In the genomic region with DNA sequence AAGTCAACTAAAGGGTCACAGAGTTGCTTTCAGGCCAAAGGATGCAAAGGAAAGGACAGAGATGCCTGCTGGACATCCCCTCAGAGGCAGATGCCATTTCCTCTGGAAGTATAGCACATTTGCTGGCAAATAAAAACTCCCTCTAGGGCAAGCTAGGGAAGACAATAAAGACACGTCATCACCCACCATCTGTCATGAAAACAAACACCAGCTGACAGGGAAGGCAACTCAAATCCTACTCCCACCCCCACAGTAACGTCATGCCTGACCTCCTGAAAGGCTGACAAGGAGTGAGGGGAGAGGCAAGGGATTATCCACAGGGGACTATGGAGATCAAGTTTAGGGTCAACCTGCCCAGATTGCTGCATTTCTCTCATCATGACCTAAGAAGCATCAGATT, we compare ENCODE assay signal across 15 mouse cellular contexts. TPM values are rescaled to one million over a fixed set of nuclear protein-coding genes. Genes with fewer than 3 reads are reported as not detected.
DNase-seq lines count a peak whose midpoint lies in the region; ATAC-seq lines count a peak whose summit lies in the region.
"Had no signal": no experiment of that assay in that cellular context is flagged by ENCODE, and none has a peak within 500 bp of the region (broad histone marks: within the 10 kb centered on the region; RNA-seq: fewer than 3 reads in every experiment).

No protein-coding gene starts in this region.

- H3K4me2 ChIP-seq in hindbrain, embryonic 11.5 days (replicated peaks; ENCODE audit: low read depth, low read length): no peak overlapping the region
- H3K4me2 ChIP-seq in midbrain, embryonic 12.5 days (replicated peaks): no peak overlapping the region
- H3K4me2 ChIP-seq: stomach, embryonic 15.5 days had no signal

- peak; percentile 23 to 25 for DNase-seq in cerebellum, adult 18-20 months
- no peak for DNase-seq in cerebellum, postnatal 14 days
- DNase-seq in cerebellum, postnatal 25 days: peak; percentile 14 to 35
- peak; percentile 60 for DNase-seq in hindbrain, embryonic 11.5 days (ENCODE audit: low spot score)
- DNase-seq in adrenal gland, postnatal 36 days: no peak
- no peak for DNase-seq in adrenal gland, adult 18-20 months (ENCODE audit: low spot score in 2 of 2)
- DNase-seq: adrenal gland, postnatal 14 days; heart, adult 18-20 months; liver, postnatal 0 days; right cerebral cortex, postnatal 14 days had no signal

- peak; percentile 91 for ATAC-seq in hindbrain, embryonic 11.5 days (ENCODE audit: low FRiP score)
- ATAC-seq in midbrain, embryonic 12.5 days (ENCODE audit: low FRiP score, low read depth): peak; percentile 90
- no peak for ATAC-seq in erythroblast, adult 5-6 weeks (replicated peaks; ENCODE audit: low FRiP score, poor library complexity, severe bottlenecking)
- ATAC-seq: liver, postnatal 0 days had no signal

- H3K27me3 ChIP-seq in hindbrain, embryonic 11.5 days (ENCODE audit: control insufficient read depth, insufficient read depth, low read length): no peaks in the 10 kb centered on the region
- no peaks in the 10 kb centered on the region for H3K27me3 ChIP-seq in midbrain, embryonic 12.5 days
- H3K27me3 ChIP-seq: stomach, embryonic 15.5 days had no signal

- no peak overlapping the region for H3K27ac ChIP-seq in hindbrain, embryonic 11.5 days (ENCODE audit: low read depth, low read length)
- no peak overlapping the region for H3K27ac ChIP-seq in midbrain, embryonic 12.5 days (replicated peaks)
- H3K27ac ChIP-seq: stomach, embryonic 15.5 days had no signal

- no peaks in the 10 kb centered on the region for H3K36me3 ChIP-seq in hindbrain, embryonic 11.5 days (ENCODE audit: control insufficient read depth, insufficient read depth, low read length)
- no peaks in the 10 kb centered on the region for H3K36me3 ChIP-seq in midbrain, embryonic 12.5 days
- H3K36me3 ChIP-seq: stomach, embryonic 15.5 days had no signal

- H3K9ac ChIP-seq in hindbrain, embryonic 11.5 days (ENCODE audit: low read depth, low read length): no peak overlapping the region
- no peak overlapping the region for H3K9ac ChIP-seq in midbrain, embryonic 12.5 days (replicated peaks)
- H3K9ac ChIP-seq: liver, postnatal 0 days; stomach, embryonic 15.5 days had no signal

- no peaks in the 10 kb centered on the region for H3K4me1 ChIP-seq in hindbrain, embryonic 11.5 days (replicated peaks; ENCODE audit: control insufficient read depth, insufficient read depth, low read length)
- peaks cover 5% of the 10 kb centered on the region; the same call in 1 of the 2 replicates for H3K4me1 ChIP-seq in midbrain, embryonic 12.5 days
- H3K4me1 ChIP-seq: stomach, embryonic 15.5 days had no signal

- WGBS in hindbrain, embryonic 11.5 days: 3% methylated on average over 2 of the region's 2 CpGs
- 6% methylated on average over 2 of the region's 2 CpGs for WGBS in midbrain, embryonic 12.5 days

- no peak overlapping the region for H3K4me3 ChIP-seq in hindbrain, embryonic 11.5 days (ENCODE audit: low read depth, low read length)
- no peak overlapping the region for H3K4me3 ChIP-seq in midbrain, embryonic 12.5 days
- H3K4me3 ChIP-seq: stomach, embryonic 15.5 days had no signal

- no peaks in the 10 kb centered on the region for H3K9me3 ChIP-seq in hindbrain, embryonic 11.5 days (ENCODE audit: control insufficient read depth, low read length)
- no peaks in the 10 kb centered on the region for H3K9me3 ChIP-seq in midbrain, embryonic 12.5 days
- H3K9me3 ChIP-seq: stomach, embryonic 15.5 days had no signal

RNA-seq across cellular contexts. Expression of gene Olfr827, which starts 30.1 kb away (rescaled TPM):
- polyA plus RNA-seq in hindbrain, embryonic 11.5 days (2014; fragmentation: Nextera tagmentation; extraction: Ambion mirVana): not detected in 2 replicates
- polyA plus RNA-seq in midbrain, embryonic 12.5 days (2016; fragmentation: Nextera tagmentation; extraction: Ambion mirVana): not detected in 2 replicates
- total RNA-seq in adrenal gland, postnatal 36 days (2021): not detected
- not detected for total RNA-seq in adrenal gland, adult 18-20 months (2021)
- not detected in 2 replicates for total RNA-seq in erythroblast, adult 5-6 weeks (2015; ENCODE audit: low replicate concordance)
- total RNA-seq in erythroblast, adult 5-6 weeks (2017; ENCODE audit: low replicate concordance): not detected in 2 replicates
- total RNA-seq: adrenal gland, postnatal 14 days; heart, adult 18-20 months; left cerebral cortex, adult 18-20 months had no signal
- polyA plus RNA-seq: intestine, embryonic 14.5 days; liver, postnatal 0 days; stomach, embryonic 15.5 days had no signal

RNA-seq across cellular contexts. Expression of gene Neurod4, which starts 35.8 kb away (rescaled TPM):
- polyA plus RNA-seq in hindbrain, embryonic 11.5 days (2014; fragmentation: Nextera tagmentation; extraction: Ambion mirVana): 22.3 and 23.3 TPM in 2 replicates
- 11.6 and 14.8 TPM in 2 replicates for polyA plus RNA-seq in midbrain, embryonic 12.5 days (2016; fragmentation: Nextera tagmentation; extraction: Ambion mirVana)
- under 1 TPM; 0.46 to 0.63 TPM for total RNA-seq in adrenal gland, postnatal 36 days (2021)
- total RNA-seq in adrenal gland, adult 18-20 months (2021): 1 to 10 TPM in 1 of 2 experiments, under 1 TPM in 1; 0.33 to 1.7 TPM
- not detected in 2 replicates for total RNA-seq in erythroblast, adult 5-6 weeks (2015; ENCODE audit: low replicate concordance)
- total RNA-seq in erythroblast, adult 5-6 weeks (2017; ENCODE audit: low replicate concordance): not detected in 2 replicates
- total RNA-seq: heart, adult 18-20 months had no signal
- polyA plus RNA-seq: intestine, embryonic 14.5 days; liver, postnatal 0 days had no signal

Comparison
In these comparisons a context has a peak if more than half of its experiments do, and no peak if none do; other contexts are left out.
1. DNase-seq: peak in cerebellum, adult 18-20 months (2 of 2), cerebellum, postnatal 25 days (2 of 2) and hindbrain, embryonic 11.5 days (single experiment); none in cerebellum, postnatal 14 days (0 of 2), adrenal gland, postnatal 36 days (0 of 2) and adrenal gland, adult 18-20 months (0 of 2).